Mouse (Mus musculus) testis, adult 2 months (tissue): Measurements from ENCODE around the gene Hbs1l.

Experiments
- CTCF ChIP-seq: fragments of 200-500 bp; IDR thresholded peaks from 2 replicates; pipeline ENCODE4 v1.5.1; 2012; ENCODE audit warnings: low read depth, mild to moderate bottlenecking, inconsistent platforms, low read length, moderate library complexity; ENCODE audit not compliant: control insufficient read depth, insufficient read depth, insufficient replicate concordance
- POLR2A ChIP-seq: fragments of 200-500 bp; IDR thresholded peaks from 2 replicates; pipeline ENCODE4 v1.6.1; 2012; ENCODE audit warnings: low read depth, mild to moderate bottlenecking, inconsistent platforms, low read length, moderate library complexity; ENCODE audit not compliant: control insufficient read depth

- TF ChIP-seq CTCF (no peak), POLR2A (no peak)
Observed at GRCm38 (mm10) chr10:21361871-21362270, 66.1 kb downstream of the Hbs1l start.
